Mouse (Mus musculus) ES-CJ7 (cell line): ENCODE measurements around the gene Fzd7.

Experiments
- DNase-seq: peaks from one replicate; pipeline ENCODE4 v3.0.0; 2011; ENCODE audit warnings: low read depth, low spot score

The Fzd7 gene

DNA sequence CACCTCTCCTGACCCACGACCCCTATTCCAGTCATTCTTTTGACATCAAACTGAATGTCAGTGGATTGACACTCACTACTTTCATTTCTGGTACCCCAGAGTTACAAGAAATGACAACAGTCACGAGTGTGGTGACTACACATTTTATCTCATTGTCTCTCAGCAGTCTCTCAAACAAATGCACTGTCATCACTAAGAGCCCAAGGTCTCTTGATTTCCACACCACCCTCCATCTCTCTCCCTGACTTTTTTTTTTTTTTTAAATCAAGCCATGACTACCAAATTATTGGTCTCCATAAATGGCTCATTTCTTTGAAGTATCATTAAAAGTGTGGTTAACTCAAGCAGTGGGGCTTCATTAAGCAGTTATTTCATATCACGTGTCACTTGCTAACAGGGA, 17.1 kb downstream of the Fzd7 start:
- DNase-seq, result no peak

DNA sequence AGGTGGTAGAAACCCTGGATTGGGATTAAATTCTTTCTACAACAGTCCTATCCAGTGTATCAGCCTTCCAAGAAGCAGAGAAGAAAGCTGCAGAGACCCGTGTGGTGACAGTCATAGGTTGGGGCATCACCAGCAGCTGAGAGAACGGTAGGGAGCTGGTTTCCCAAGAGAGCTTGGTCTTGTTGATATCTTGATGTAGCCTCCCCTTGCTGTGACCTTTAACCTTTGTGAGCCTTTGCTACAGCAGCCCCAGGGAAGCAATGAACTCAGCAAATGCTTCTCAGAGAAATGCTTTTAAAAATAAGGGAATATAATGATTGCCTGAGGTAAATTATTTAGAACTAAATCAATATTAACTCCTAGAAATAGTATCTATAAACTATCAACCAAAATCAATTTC, 20.1 kb downstream of the Fzd7 start:
- DNase-seq, result no peak

GRCm38 (mm10) chr1:59503659-59504301, 21.6 kb downstream of the Fzd7 start:
- DNase-seq, result no peak

- DNase-seq, result no peak
Measured at GRCm38 (mm10) chr1:59504302-59504700, 22.1 kb downstream of the Fzd7 start.

DNA sequence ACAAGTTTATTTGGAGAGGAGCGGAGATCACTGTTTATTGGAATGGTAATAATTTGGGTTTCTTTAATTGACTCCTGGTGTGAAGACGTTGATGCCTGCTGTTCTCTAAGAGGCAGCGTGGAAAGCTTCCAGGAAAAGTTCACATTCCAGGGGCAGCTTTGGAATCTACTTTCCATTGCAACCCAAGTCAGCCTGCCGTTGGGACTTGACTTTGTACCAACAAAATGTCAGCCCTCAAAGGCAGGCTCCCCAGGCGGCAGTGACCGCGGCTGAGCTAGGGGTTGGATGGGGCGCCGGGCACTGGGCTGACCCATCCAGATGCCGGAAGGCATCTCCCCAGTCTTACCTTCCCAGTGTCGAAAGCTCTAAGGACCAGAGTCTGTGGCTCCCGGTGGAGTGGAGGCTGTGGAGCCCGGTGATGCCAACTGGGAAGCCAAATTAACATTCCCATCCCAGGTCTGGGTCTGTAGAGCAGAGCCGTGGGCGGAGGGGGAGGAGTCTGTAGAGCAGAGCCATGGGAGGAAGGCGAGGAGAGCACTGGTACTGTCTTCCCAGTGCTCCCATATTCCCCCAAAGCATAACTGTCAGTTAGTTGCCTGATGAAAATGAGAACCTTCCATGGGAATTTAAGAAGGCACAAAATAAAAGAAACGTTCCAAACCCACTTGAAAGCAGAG, 26.4 kb downstream of the Fzd7 start:
- peak; percentile 66 for DNase-seq

DNA sequence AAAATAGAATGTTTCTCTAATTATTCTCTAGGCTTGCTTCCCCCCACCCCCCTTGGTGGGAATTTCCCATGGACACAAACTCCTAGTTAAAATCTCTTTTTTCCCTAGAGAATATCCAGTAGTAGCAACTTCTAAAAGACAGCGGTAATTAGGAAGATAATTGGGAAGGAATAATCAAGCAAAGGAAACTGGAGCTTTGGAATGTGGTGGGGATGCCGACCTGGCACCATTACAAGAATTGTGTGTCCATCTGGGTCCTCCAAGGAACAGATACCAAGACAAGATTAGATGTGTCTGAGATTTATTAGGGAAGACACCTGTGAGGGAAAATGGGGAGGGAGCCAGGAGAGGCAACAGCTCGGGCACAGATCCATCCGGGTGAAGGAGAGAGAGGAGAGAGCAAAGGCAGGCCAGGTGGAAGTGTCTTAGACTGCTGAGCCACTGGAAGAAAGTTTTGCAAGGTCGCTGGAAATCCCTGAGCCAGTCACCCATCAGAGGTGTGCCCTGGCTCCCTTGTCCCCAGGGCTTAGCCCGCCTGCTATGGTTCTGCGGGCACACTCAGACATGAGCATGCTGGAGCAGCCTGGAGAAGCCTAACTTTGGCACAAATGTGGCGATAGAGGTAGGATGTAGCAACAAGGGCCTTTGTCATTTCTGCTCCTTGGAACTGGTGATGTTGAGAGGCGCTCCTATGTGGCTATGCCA, 29.5 kb downstream of the Fzd7 start:
- DNase-seq, result no peak

DNA sequence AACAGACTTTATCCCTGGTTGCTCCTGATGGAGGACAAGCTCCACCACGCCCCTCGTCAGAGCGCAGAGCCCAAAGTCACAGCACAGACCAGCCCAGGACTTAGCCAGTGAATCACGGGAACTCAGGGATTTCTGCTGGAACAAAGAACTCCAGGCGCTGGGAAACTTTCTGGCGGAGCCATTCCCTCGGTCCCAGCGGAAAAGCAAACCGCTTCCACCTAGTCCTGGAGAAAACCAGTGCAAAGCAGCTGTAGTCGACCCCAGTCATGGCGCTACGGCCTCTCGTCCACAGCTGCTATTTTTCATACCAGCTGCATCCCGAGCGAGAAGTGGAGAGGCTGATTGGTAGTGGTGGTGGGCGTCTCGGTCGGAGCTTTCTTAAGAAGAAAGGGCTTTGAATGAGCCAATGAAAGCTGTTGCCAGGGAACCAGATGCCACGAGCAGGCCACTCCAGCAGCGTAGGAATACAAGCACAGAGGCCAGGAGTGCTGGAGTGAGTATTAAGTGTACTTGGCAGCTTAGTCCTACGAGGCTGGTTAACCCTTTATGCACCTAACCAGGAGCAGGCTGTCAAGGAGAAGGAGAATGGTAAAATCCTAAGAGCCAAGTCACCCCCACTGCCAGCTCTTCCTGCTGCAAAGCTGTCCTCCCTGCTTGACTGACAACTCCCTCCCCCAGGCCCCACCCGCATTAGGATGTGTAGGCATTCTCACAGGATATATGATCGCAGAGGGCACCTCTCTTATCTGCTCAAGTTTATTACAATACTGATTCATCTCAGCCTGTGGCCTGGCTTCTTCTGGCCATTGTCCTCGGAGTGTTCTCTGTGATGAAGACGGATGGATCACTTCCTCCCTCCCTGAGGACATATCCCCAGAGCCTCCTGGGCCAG, 34.0 kb downstream of the Fzd7 start, which contains the start of gene Gm973:
TSS of gene Gm973 (plus strand) at position 239 of the 892 bp plus-strand sequence.
- peak; percentile 81 for DNase-seq

DNA sequence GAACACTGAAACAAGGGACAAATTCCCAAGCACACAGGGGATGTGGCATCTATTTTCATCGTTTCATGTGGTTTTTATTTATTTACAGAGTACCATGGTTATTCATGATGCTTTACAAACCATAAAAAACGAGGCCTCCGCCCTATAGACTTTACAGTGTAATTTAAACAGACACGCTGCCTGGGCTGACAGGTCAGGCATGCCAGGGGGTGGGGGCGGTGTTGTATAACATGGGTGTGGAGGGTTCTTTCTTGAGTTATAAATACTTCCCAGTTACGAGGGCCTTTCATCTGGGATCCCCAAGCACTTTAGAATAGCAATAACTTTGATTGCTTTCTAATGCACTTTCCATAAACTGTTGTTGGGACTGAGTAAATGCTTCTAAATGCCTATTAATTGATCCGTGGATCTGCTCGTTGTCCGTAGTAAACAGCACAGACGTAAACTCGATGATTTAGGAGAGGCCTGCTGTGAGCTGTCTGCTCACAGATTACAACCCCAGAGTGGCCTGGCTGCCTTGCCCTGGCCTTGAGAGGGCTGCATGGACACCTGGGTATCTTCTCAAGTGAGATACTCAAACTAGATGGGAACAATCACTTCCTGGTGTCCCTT, 38.1 kb downstream of the Fzd7 start:
- DNase-seq, result no peak

GRCm38 (mm10) chr1:59522456-59522855, 40.2 kb downstream of the Fzd7 start:
- DNase-seq, result peak; percentile 82

DNA sequence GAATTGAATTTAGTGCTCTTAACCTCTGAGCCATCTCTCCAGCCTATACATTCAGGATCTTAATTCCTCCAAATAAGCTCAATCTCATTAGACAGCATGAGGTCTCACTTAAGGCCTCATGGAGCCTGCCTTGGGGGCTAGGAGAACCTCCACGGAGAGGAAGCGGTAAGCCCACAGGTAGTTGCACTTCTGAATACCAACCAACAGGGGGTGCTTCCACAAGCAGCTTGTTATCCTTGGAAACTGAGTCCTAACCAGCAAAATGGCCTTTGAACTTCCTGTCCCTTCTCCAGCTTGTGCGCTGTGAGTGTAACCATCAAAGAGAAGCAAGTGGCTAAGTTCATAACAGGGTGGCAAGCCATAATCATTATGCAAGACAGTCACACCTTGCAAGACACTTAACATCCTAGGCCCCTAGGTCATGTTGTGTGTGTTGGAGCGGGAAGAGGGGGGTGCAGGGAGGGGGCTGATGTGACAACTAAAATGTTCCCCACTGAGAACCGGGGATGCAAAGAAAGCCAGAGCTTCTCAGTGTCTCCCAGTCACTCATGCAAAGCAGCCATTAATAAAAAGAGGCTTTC, 41.2 kb downstream of the Fzd7 start:
- DNase-seq, result peak; percentile 90

DNA sequence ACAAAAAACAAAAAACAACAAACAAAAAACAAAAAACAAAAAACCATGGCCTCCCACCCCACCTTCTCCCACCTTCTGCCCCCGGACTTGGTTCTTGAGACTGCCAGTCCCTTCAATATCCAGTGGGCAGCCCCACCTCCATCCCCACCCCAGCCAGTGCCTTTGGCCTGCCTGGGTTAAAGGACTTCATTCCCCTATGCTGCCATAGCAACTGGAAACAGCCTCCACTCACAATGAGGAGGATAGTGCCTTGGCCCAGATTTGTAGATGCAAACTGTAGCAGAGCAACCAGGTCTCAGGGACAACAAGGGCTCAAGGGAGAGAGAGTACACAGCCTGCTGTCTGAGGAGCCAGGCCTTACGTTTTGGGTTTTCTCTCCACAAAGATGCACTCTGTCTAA, 41.8 kb downstream of the Fzd7 start:
- peak; percentile 34 for DNase-seq

- no peak for DNase-seq
Measured at GRCm38 (mm10) chr1:59524759-59525158, 42.5 kb downstream of the Fzd7 start.

GRCm38 (mm10) chr1:59527219-59527618, 45.0 kb downstream of the Fzd7 start:
- DNase-seq, result no peak

GRCm38 (mm10) chr1:59534976-59535810, 53.0 kb downstream of the Fzd7 start:
- no peak for DNase-seq
